Mouse (Mus musculus) liver, adult 2 months (tissue): ENCODE data around the gene Hes6.

Experiments
- CTCF ChIP-seq: fragments of 200-500 bp; IDR thresholded peaks from 2 replicates; pipeline ENCODE4 v1.5.1; 2011; ENCODE audit warnings: low read depth, low read length, control low read depth
- POLR2A ChIP-seq: fragments of 200-500 bp; IDR thresholded peaks from 2 replicates; pipeline ENCODE4 v1.6.1; 2011; ENCODE audit warnings: low read length, control low read depth; ENCODE audit not compliant: insufficient read depth; ENCODE audit errors: extremely low read depth

GRCm38 (mm10) chr1:91459059-91459809 lies 45.4 kb upstream of the Hes6 start, which contains the start of gene Per2:
- peak; percentile 68 for TF ChIP-seq CTCF
- peak; percentile 46; the same call in 1 of the 2 replicates for TF ChIP-seq POLR2A
